Mouse (Mus musculus): Measurements from ENCODE around the gene Acp5. TPM values are rescaled to one million over a fixed set of nuclear protein-coding genes. Genes with fewer than 3 reads are reported as not detected.

Gene Acp5
- 5.2 TPM for polyA plus RNA-seq (2014; fragmentation: Illumina TruSeq; extraction: RNeasy Lipid Tissue Mini Kit (QIAGEN cat#74804); ENCODE audit: low read depth, low replicate concordance)

GRCm38 (mm10) chr9:22135644-22136390 lies at the start of gene Acp5:
Acp5 (minus strand) TSS chr9:22135711.

GRCm38 (mm10) chr9:22156497-22157245 lies 21.2 kb upstream of the Acp5 start, which contains the start of gene Pigyl:
Pigyl (plus strand) TSS chr9:22156846.

GRCm38 (mm10) chr9:22116740-22117426 lies 18.6 kb downstream of the Acp5 start, which contains the start of gene Elof1:
Elof1 (minus strand) TSS chr9:22117172.

GRCm38 (mm10) chr9:22098993-22099696 lies 36.4 kb downstream of the Acp5 start, which contains the start of gene Cnn1:
Cnn1 (plus strand) TSS chr9:22099216.

GRCm38 (mm10) chr9:22085022-22085834 lies 50.3 kb downstream of the Acp5 start, which contains the start of gene Ecsit:
Ecsit (minus strand) TSS chr9:22085438.

Other genes with a start within 250 kb of the Acp5 start
- 14.0 TPM for gene Rab3d, start 217.5 kb downstream of the Acp5 start, polyA plus RNA-seq (2014; fragmentation: Illumina TruSeq; extraction: RNeasy Lipid Tissue Mini Kit (QIAGEN cat#74804); ENCODE audit: low read depth, low replicate concordance)
- 0.99 TPM for gene Ccdc159, start 208.2 kb downstream of the Acp5 start, polyA plus RNA-seq (2014; fragmentation: Illumina TruSeq; extraction: RNeasy Lipid Tissue Mini Kit (QIAGEN cat#74804); ENCODE audit: low read depth, low replicate concordance)
- gene Tmem205, start 208.2 kb downstream of the Acp5 start, polyA plus RNA-seq (2014; fragmentation: Illumina TruSeq; extraction: RNeasy Lipid Tissue Mini Kit (QIAGEN cat#74804); ENCODE audit: low read depth, low replicate concordance): 8.9 TPM
- 2.2 TPM for gene Plppr2, start 198.7 kb downstream of the Acp5 start, polyA plus RNA-seq (2014; fragmentation: Illumina TruSeq; extraction: RNeasy Lipid Tissue Mini Kit (QIAGEN cat#74804); ENCODE audit: low read depth, low replicate concordance)
- 10.1 TPM for gene Swsap1, start 180.0 kb downstream of the Acp5 start, polyA plus RNA-seq (2014; fragmentation: Illumina TruSeq; extraction: RNeasy Lipid Tissue Mini Kit (QIAGEN cat#74804); ENCODE audit: low read depth, low replicate concordance)
- gene Epor, start 172.2 kb downstream of the Acp5 start, polyA plus RNA-seq (2014; fragmentation: Illumina TruSeq; extraction: RNeasy Lipid Tissue Mini Kit (QIAGEN cat#74804); ENCODE audit: low read depth, low replicate concordance): not detected
- 2.8 TPM for gene Rgl3, start 146.3 kb downstream of the Acp5 start, polyA plus RNA-seq (2014; fragmentation: Illumina TruSeq; extraction: RNeasy Lipid Tissue Mini Kit (QIAGEN cat#74804); ENCODE audit: low read depth, low replicate concordance)
- 0.76 TPM for gene Ccdc151, start 133.1 kb downstream of the Acp5 start, polyA plus RNA-seq (2014; fragmentation: Illumina TruSeq; extraction: RNeasy Lipid Tissue Mini Kit (QIAGEN cat#74804); ENCODE audit: low read depth, low replicate concordance)
- 10.0 TPM for gene Prkcsh, start 132.9 kb downstream of the Acp5 start, polyA plus RNA-seq (2014; fragmentation: Illumina TruSeq; extraction: RNeasy Lipid Tissue Mini Kit (QIAGEN cat#74804); ENCODE audit: low read depth, low replicate concordance)
- gene Elavl3, start 83.7 kb downstream of the Acp5 start, polyA plus RNA-seq (2014; fragmentation: Illumina TruSeq; extraction: RNeasy Lipid Tissue Mini Kit (QIAGEN cat#74804); ENCODE audit: low read depth, low replicate concordance): 1.1 TPM
- gene Gm49318, start 64.5 kb downstream of the Acp5 start, polyA plus RNA-seq (2014; fragmentation: Illumina TruSeq; extraction: RNeasy Lipid Tissue Mini Kit (QIAGEN cat#74804); ENCODE audit: low read depth, low replicate concordance): not detected
- not detected for gene Zfp653, start 64.3 kb downstream of the Acp5 start, polyA plus RNA-seq (2014; fragmentation: Illumina TruSeq; extraction: RNeasy Lipid Tissue Mini Kit (QIAGEN cat#74804); ENCODE audit: low read depth, low replicate concordance)
- 4.3 TPM for gene Ecsit, start 50.3 kb downstream of the Acp5 start, polyA plus RNA-seq (2014; fragmentation: Illumina TruSeq; extraction: RNeasy Lipid Tissue Mini Kit (QIAGEN cat#74804); ENCODE audit: low read depth, low replicate concordance)
- gene Cnn1, start 36.5 kb downstream of the Acp5 start, polyA plus RNA-seq (2014; fragmentation: Illumina TruSeq; extraction: RNeasy Lipid Tissue Mini Kit (QIAGEN cat#74804); ENCODE audit: low read depth, low replicate concordance): 3.6 TPM
- 8.3 TPM for gene Elof1, start 18.5 kb downstream of the Acp5 start, polyA plus RNA-seq (2014; fragmentation: Illumina TruSeq; extraction: RNeasy Lipid Tissue Mini Kit (QIAGEN cat#74804); ENCODE audit: low read depth, low replicate concordance)
- gene Pigyl, start 21.1 kb upstream of the Acp5 start, polyA plus RNA-seq (2014; fragmentation: Illumina TruSeq; extraction: RNeasy Lipid Tissue Mini Kit (QIAGEN cat#74804); ENCODE audit: low read depth, low replicate concordance): 5.1 TPM
- gene Zfp872, start 52.4 kb upstream of the Acp5 start, polyA plus RNA-seq (2014; fragmentation: Illumina TruSeq; extraction: RNeasy Lipid Tissue Mini Kit (QIAGEN cat#74804); ENCODE audit: low read depth, low replicate concordance): 6.4 TPM
- 105 TPM for gene Zfp809, start 90.0 kb upstream of the Acp5 start, polyA plus RNA-seq (2014; fragmentation: Illumina TruSeq; extraction: RNeasy Lipid Tissue Mini Kit (QIAGEN cat#74804); ENCODE audit: low read depth, low replicate concordance)
- 0.64 TPM for gene Zfp599, start 124.2 kb upstream of the Acp5 start, polyA plus RNA-seq (2014; fragmentation: Illumina TruSeq; extraction: RNeasy Lipid Tissue Mini Kit (QIAGEN cat#74804); ENCODE audit: low read depth, low replicate concordance)
- gene Zfp810, start 171.9 kb upstream of the Acp5 start, polyA plus RNA-seq (2014; fragmentation: Illumina TruSeq; extraction: RNeasy Lipid Tissue Mini Kit (QIAGEN cat#74804); ENCODE audit: low read depth, low replicate concordance): 18.8 TPM